Mouse (Mus musculus): ENCODE results near the gene Pex14. TPM values are rescaled to one million over a fixed set of nuclear protein-coding genes. Genes with fewer than 3 reads are reported as not detected.

Gene Pex14
- total RNA-seq, 2 experiments from 2014 or later = 22.8 to 24.0 TPM

- no peak for DNase-seq (ENCODE audit: low spot score)
Measured at GRCm38 (mm10) chr4:148923414-148923813, 176.3 kb downstream of the Pex14 start.

DNA sequence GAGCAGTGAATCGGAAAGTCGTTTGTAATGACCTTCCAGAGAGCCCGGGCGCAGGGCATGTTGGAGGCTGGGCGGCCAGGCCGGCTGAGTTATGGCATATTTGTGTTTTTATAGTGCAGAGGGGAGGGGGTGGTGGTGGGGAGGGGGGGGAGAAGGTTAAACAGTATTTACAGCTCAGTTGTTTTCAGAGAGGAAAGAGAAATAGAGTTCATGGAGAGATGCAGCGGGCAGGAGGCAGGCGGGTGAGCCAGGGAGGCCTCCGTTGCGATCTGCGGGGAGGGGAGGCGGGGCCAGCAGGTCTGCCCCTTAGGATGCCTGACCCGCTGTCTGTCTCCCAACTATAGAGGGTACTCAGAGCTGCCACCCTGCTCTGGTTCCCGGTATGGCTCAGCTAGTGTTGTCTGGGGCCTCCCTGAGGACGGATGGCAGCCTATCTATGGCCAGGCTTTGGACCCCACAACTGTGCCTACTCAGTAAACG is 177.4 kb downstream of the Pex14 start:
- no peak for DNase-seq (ENCODE audit: low spot score)

DNA sequence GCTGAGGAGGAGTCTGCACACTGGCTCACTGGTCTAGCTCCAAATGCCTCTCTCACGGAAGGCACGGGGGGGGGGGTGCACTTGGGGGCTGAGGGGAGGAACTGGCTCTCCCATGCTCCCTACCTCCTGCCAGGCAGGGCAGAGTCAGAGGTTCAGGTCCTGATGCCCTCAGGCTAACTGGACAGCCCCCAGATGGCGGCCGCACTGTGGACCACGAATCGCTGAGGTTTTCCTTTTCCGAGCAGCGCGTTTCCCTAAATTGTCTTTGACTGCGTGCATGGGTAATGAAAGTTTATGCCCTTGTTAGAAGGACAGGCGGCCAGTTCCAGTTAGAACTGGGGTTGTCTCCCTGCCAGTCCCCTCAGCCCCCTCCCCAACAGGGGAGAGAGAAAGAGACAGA is 179.1 kb downstream of the Pex14 start:
- no peak for DNase-seq (ENCODE audit: low spot score)

DNA sequence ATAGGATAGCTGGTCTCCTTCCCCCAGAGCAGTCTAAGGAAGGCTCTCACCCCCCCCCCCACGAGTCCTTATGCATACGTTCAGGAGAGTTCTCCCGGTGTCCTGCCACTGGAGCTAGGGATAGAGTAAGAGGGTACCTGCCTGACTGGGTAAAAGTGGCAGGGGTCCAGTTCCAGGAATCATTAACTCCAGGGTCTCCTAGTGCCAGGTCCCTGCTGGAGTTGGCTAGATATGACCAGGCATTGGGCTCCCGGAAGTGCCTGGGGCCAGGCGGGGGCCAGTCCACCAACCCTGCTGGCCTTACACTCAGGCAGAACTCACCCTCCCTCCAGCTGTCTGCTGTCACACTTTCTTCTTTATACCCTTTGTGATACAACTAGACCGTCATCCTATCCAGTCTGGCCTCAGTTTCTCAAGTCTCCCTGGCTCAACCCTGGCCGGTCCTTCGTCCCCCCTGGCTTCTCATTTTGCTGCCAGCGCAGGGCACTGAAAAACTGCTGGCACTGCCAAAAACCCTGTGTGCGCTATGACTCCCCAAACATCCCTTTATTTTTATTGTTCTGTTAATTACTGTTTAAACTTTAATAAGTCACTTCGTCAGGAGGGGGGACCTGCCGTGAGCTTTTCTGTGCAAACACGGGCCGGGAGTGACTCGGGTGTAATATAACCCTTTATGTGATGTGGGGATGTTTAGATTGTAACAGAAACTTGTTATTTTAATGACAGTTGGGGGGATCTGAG is 180.8 kb downstream of the Pex14 start:
- DNase-seq (ENCODE audit: low spot score) = no peak

GRCm38 (mm10) chr4:148915849-148916248 is 183.8 kb downstream of the Pex14 start:
- no peak for DNase-seq (ENCODE audit: low spot score)

DNA sequence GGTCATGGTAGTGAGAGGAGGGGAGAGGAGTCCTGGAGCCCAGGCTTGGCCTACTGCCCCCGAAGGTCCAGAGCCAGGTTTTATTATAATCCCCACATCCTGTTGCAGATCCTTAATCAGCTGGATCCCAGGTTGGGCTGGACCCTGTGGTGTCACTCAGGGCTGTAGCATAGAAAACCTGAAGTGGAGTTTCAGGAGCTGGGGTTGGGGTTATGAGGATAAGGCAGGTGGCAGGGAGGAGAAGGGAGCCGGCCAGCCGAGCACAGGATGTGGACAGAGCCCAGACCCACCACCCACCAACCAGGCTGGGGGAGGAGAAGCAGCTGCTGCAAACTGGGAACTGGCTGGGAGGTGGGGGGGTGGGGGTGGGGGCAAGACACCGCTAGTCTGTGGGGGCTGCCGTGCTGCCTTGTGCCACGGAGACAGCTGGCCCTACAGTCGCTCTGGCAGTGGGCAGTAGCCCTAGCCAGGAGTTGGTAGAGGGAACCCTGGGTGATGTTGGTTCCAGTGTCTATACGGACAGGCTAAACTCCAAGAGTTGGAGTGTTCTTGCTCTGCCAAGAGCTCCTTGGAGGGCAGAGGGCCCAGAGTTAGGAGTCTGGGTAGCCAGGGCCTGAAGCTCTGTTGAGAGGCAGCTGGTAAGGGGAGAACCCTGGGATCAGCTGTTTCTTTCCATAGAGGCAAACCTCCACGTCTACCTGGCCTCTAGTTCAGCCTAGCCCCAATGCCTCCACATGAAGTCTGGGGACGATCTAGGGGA is 184.6 kb downstream of the Pex14 start:
- DNase-seq (ENCODE audit: low spot score) = peak; percentile 65

GRCm38 (mm10) chr4:148912826-148913590 is 186.7 kb downstream of the Pex14 start:
- DNase-seq (ENCODE audit: low spot score) = peak; percentile 43

- DNase-seq (ENCODE audit: low spot score) = no peak
Measured at GRCm38 (mm10) chr4:148912134-148912533, 187.5 kb downstream of the Pex14 start.

Other genes starting within 250 kb of the Pex14 start
- 10 to 100 TPM; 72.7 to 76.3 TPM for gene Dffa, start 4.3 kb upstream of the Pex14 start, total RNA-seq (2021)
- gene Cort, start 26.9 kb upstream of the Pex14 start, total RNA-seq (2021) = under 1 TPM in 1 of 2 experiments, not detected in 1; 0.83 TPM
- 1 to 10 TPM; 8.1 to 8.2 TPM for gene Cenps, start 37.8 kb upstream of the Pex14 start, total RNA-seq (2021)
- 10 to 100 TPM; 13.4 to 18.7 TPM for gene Pgd, start 66.9 kb upstream of the Pex14 start, total RNA-seq (2021)
- gene Kif1b, start 207.8 kb upstream of the Pex14 start, total RNA-seq (2021) = 100 to 1,000 TPM; 255 to 285 TPM

Measured in gastrocnemius, adult 18-20 months (tissue).